Mouse (Mus musculus): Measurements from ENCODE around the gene Ube2s. TPM values are rescaled to one million over a fixed set of nuclear protein-coding genes. Genes with fewer than 3 reads are reported as not detected.
"Not testable (repeated sequence)": the region's sequence is repeated elsewhere in the genome, so short reads cannot be mapped to it uniquely, and the experiment has no call there.

Gene Ube2s
- polyA plus RNA-seq, 1 experiment from 2014 or later, result 447 TPM

DNA sequence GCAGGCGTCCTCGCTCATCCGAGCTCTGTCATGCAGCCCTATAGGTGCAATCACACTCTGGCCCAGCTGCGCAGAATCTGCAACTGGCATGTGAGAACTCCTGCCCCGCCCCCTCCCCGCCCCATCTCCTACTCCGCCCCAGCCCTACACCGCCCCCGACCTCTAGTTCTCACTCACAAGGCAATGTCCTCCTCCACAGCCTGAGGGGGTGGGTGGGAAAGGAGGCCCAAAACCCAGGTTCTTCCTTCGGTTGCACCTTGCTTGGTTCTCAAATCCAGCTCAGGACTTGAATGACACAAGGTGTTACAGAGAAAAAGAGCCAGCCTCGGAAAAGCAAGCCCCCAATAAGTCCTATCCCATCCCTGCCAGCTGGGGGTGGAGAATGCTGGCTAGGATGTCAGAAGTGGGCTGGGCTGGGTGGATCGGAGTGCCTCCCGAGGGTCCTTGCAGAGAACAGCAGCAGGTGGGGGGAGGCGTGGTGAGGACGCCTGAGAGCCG is 30.3 kb upstream of the Ube2s start:
- Histone ChIP-seq H3K27ac (no peak overlapping the region), H3K36me3 (no peaks in the 10 kb centered on the region), H3K4me1 (peaks cover 31% of the 10 kb centered on the region), H3K4me3 (peak overlapping the region; percentile 52), H3K27me3 (ENCODE audit: insufficient read depth, poor library complexity, severe bottlenecking) (peaks cover 87% of the 10 kb centered on the region), H3K9me3 (peaks cover 6% of the 10 kb centered on the region; the same call in 1 of the 2 replicates)
- 1% methylated on average over 16 of the region's 16 CpGs for WGBS
- DNase-seq (ENCODE audit: low spot score), result peak; percentile 74

DNA sequence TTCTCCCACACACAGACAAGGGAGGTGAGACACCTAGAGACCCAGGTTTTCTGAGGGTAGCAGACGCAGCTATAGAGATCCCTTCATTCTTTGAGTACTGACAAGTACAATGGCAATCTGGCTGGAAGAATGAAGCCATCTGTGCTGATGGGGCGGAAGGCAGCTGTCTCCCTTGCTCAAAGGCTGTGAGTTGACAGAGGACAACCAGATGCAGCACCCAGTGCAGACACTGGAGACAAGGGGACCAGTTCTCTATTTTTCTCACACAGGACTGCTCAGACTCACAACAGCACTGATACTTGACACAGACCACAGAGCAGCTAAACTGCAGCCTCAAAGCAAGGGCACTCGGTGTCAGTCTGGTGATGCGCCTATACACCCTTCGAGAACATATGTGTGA is 29.7 kb upstream of the Ube2s start:
- Histone ChIP-seq H3K27me3 (ENCODE audit: insufficient read depth, poor library complexity, severe bottlenecking) (peaks cover 93% of the 10 kb centered on the region), H3K4me3 (no peak overlapping the region), H3K4me1 (peaks cover 32% of the 10 kb centered on the region), H3K36me3 (no peaks in the 10 kb centered on the region), H3K9me3 (peaks cover 5% of the 10 kb centered on the region; the same call in 1 of the 2 replicates), H3K27ac (no peak overlapping the region)
- 55% methylated on average over 5 of the region's 5 CpGs for WGBS
- DNase-seq (ENCODE audit: low spot score), result peak; percentile 63

DNA sequence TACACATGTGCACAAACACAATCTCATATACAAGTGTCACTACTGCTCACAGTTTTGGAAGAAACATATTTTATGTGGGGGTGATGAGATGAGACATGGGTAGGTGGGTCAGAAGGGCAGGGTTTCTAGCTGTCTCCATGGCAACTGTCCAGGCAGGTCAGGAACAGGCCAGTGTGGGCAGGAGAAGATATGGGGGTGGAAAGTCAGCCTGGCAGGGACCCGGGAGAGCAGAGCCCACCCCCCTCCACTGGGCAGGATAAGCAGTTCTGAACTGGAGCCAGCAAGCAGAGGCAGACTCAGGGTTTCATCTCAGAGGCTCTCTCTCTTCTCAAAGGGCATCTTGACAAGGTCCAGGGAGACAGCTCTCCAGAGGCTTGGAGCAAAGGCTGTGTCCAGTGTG is 25.2 kb upstream of the Ube2s start:
- DNase-seq (ENCODE audit: low spot score), result no peak
- Histone ChIP-seq H3K4me3 (no peak overlapping the region), H3K36me3 (no peaks in the 10 kb centered on the region), H3K27ac (no peak overlapping the region), H3K27me3 (ENCODE audit: insufficient read depth, poor library complexity, severe bottlenecking) (peaks cover 86% of the 10 kb centered on the region), H3K9me3 (0 out of 2 replicates have a peak, but pooled peaks cover 3% of the 10 kb centered on the region), H3K4me1 (peaks cover 19% of the 10 kb centered on the region)
- WGBS, result 21% methylated on average over 1 of the region's 1 CpGs

DNA sequence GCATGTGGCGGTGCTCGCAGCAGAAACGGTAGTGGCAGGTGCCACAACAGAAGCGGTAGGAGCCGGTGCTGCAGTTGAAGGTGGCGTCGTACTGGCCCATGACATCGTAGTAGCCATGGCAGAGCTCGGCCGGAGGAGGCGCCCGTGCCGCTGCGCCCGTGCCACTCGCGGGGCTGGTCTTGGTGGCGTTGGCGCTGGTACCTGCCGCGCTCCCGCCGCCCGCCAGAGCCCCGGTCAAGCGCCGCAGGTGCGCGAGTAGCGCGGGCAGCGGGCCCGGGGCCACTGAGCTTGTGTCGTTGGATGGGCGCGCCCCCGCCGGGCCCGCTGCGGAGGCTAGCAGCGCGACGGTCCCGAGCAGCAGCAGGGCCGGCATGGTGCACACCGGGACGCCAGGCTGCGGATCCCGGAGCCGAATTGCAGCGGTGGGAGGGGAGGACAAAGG is 24.0 kb upstream of the Ube2s start:
- H3K36me3 ChIP-seq, result no peaks in the 10 kb centered on the region
- WGBS, result under 1% methylated on average over 51 of the region's 51 CpGs
- H3K27ac ChIP-seq, result peak overlapping the region; percentile 67
- DNase-seq (ENCODE audit: low spot score), result no peak
- 0 out of 2 replicates have a peak, but pooled peaks cover 3% of the 10 kb centered on the region for H3K9me3 ChIP-seq
- H3K4me3 ChIP-seq, result peak overlapping the region; percentile 63
- H3K27me3 ChIP-seq (ENCODE audit: insufficient read depth, poor library complexity, severe bottlenecking), result peaks cover 83% of the 10 kb centered on the region
- peaks cover 15% of the 10 kb centered on the region for H3K4me1 ChIP-seq

DNA sequence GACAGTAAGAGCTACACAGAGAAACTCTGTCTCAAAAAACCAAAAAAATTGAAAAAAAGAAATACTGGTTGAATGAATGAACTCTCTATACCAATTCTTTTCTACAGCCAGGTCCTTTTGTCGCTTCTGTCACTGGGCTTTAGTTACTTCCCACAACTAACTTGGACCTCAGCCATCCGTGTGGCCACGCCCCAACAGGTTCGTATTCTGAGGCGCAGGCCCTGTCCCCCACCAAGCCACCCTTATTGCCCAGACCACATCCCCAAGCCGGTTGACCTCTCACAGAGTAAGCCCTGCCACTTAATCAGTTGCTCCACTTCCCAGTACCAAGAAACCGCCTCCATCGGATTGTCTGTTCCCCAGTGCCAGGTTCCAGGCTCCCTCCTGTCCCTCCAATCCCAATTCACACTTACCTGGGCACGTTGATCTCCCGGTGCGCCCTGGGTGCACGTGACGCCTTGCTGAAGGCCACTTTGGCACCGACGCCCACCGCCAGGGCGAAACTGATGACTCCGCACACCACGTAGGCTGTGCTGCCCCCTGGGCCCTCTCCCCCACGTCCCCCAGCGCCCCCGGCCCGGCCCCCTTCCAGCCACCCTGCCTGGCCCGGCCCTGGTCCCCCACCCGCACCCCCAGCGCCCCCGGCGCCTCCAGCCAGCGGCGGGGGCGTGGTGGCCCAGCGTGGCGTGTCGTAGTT is 23.4 kb upstream of the Ube2s start:
- Histone ChIP-seq H3K27me3 (ENCODE audit: insufficient read depth, poor library complexity, severe bottlenecking) (peaks cover 84% of the 10 kb centered on the region), H3K27ac (peak overlapping the region; percentile 67; the same call in 1 of the 2 replicates), H3K9me3 (0 out of 2 replicates have a peak, but pooled peaks cover 3% of the 10 kb centered on the region), H3K4me1 (peaks cover 15% of the 10 kb centered on the region), H3K36me3 (no peaks in the 10 kb centered on the region), H3K4me3 (peak overlapping the region; percentile 63)
- DNase-seq (ENCODE audit: low spot score), result no peak
- 7% methylated on average over 34 of the region's 34 CpGs for WGBS

DNA sequence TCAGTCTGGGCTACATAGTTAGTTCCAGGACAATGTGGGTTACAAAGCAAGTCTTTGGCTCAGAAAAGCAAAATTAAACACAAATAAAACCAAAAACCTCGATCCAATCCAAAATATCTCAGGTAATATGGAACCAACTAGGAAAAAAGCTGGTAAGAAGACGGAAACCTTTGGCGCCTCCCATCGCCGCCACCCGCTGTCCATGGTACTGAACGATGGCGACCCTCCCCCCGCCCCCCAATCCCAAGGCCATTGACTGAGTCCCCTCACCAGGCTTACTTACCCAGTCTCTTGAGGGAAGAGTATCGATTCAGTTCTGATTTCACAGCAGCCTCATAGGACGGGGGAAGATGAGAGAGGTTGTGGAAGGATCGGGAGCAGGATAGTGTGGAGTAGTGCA is 18.1 kb upstream of the Ube2s start:
- Histone ChIP-seq H3K27ac (no peak overlapping the region), H3K4me1 (no peaks in the 10 kb centered on the region), H3K4me3 (no peak overlapping the region), H3K9me3 (no peaks in the 10 kb centered on the region), H3K27me3 (ENCODE audit: insufficient read depth, poor library complexity, severe bottlenecking) (peaks cover 58% of the 10 kb centered on the region), H3K36me3 (no peaks in the 10 kb centered on the region)
- WGBS, result 3% methylated on average over 12 of the region's 12 CpGs
- DNase-seq (ENCODE audit: low spot score), result no peak

DNA sequence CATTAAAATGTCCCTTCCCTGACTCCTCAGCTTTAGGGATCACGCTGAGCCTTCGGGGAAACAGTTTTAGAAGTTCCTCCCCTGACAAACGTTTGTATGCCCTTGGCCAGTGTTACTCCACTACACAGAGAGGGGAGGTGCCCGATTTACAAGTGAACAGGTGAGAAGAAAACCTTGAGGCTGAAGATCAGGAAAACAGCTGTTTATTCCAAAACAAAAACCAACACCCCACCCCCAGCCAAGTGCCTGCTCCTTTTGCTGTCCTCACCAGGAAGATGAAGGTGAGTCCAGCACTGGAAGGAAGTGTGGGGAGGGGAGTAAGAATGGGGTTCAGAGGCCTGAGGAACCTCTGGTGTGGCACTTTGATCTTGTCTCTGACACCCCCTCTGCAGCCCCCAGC is 13.0 kb upstream of the Ube2s start:
- no peak for DNase-seq (ENCODE audit: low spot score)
- Histone ChIP-seq H3K9me3 (no peaks in the 10 kb centered on the region), H3K4me3 (no peak overlapping the region), H3K27me3 (ENCODE audit: insufficient read depth, poor library complexity, severe bottlenecking) (peaks cover 17% of the 10 kb centered on the region), H3K27ac (no peak overlapping the region), H3K4me1 (peaks cover 16% of the 10 kb centered on the region; the same call in 1 of the 2 replicates), H3K36me3 (no peaks in the 10 kb centered on the region)
- 31% methylated on average over 4 of the region's 4 CpGs for WGBS

DNA sequence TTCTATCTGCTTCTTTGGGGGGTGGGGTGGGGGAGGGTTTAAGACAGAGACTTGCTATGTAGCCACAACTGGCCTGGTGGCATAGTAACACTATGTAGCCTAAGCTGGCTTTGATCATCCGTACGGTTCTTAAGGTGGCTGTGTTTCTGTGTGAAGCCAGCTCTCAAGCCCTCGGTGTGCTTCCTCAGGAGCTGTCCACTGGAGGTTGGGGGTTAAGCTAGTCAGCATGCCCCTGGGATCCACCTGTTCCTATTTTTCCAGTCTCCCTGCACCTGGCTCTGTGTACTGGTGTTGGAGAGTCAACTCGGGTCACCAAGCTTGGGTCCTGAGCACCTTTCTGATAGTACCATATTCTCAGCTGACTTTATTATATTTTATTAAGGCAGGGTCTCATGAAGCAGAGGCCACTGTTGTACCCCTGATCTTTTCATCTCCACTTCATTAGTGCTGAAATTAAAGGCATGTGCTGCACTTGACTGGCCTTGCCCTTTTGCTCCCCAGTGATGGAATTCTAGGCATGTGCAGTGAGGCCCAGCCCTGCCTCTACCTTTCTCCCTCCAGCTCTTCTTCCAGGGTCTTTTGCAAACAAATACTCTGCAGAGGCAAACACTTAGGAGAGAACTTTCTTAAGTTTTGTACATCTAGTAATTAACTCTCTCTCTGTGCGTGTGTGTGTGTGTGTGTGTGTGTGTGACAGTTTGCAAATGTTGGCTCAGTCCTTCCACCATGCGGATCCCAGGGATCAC is 9.9 kb upstream of the Ube2s start:
- WGBS, result 64% methylated on average over 6 of the region's 6 CpGs
- H3K9me3 ChIP-seq, result no peaks in the 10 kb centered on the region
- H3K27me3 ChIP-seq (ENCODE audit: insufficient read depth, poor library complexity, severe bottlenecking), result 0 out of 2 replicates have a peak, but pooled peaks cover 3% of the 10 kb centered on the region
- peaks cover 16% of the 10 kb centered on the region; the same call in 1 of the 2 replicates for H3K4me1 ChIP-seq
- no peaks in the 10 kb centered on the region for H3K36me3 ChIP-seq
- no peak overlapping the region for H3K4me3 ChIP-seq
- no peak for DNase-seq (ENCODE audit: low spot score)
- H3K27ac ChIP-seq, result peak overlapping the region; percentile 22; the same call in 1 of the 2 replicates

DNA sequence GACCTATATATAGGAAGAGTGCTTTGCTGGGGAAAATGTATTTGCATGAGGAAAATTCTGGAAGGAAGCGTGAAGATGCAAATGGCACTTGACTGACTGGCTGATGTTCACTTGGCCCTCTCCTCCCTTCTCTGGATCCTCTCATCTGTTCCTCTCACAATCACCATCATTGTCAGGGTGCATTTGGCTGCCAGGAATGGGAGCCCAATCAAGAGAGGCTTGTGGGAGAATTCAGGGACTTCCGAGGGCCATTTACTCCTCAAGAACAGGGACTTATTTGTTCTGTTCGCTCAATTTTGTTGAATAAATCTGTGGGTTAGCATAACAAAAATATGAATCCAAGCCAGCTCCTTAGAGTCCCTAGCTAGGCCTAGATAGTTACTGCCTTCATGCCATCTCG is 9.3 kb upstream of the Ube2s start:
- H3K4me3 ChIP-seq, result no peak overlapping the region
- no peak for DNase-seq (ENCODE audit: low spot score)
- H3K27ac ChIP-seq, result peak overlapping the region; percentile 22; the same call in 1 of the 2 replicates
- H3K36me3 ChIP-seq, result no peaks in the 10 kb centered on the region
- 84% methylated on average over 4 of the region's 4 CpGs for WGBS
- 0 out of 2 replicates have a peak, but pooled peaks cover 3% of the 10 kb centered on the region for H3K27me3 ChIP-seq (ENCODE audit: insufficient read depth, poor library complexity, severe bottlenecking)
- H3K4me1 ChIP-seq, result peaks cover 16% of the 10 kb centered on the region; the same call in 1 of the 2 replicates
- no peaks in the 10 kb centered on the region for H3K9me3 ChIP-seq

DNA sequence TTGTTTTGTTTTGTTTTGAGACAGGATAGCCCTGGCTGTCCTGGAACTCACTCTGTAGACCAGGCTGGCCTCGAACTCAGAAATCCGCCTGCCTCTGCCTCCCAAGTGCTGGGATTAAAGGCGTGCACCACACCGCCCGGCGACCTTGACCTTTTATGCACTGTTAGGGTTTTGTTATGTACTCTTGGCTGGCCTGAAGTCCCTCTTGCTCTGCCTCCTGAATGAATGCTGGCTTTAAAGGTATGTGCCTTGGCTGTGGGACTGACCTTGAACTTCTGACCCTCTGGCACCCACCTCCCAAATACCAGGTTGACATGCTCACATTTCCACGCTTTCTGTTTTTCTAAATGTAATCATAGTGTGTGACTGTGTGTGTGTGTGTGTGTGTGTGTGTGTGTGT is 8.5 kb upstream of the Ube2s start:
- 84% methylated on average over 7 of the region's 7 CpGs for WGBS

DNA sequence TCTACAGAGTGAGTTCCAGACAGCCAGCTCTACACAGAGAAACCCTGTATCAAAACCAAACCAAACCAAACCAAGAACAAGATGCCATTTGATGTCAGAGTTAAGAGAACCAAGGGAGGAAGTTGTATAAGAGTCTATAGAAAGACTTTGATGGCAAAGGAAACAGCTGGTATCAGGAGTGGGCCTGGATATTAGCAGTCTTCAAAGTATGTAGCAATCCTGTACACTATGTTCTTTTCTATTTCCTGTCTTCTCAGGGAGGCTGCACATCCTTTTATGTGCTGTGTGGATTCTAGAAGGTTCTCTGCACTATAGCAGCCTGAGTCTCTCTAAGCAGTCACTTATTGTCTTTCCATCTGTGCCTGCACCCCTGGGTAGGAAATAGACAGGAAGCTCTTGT is 4.2 kb upstream of the Ube2s start:
- Histone ChIP-seq H3K36me3 (no peaks in the 10 kb centered on the region), H3K4me3 (no peak overlapping the region), H3K27ac (no peak overlapping the region), H3K4me1 (no peaks in the 10 kb centered on the region; the same call in 1 of the 2 replicates), H3K9me3 (no peaks in the 10 kb centered on the region), H3K27me3 (ENCODE audit: insufficient read depth, poor library complexity, severe bottlenecking) (no peaks in the 10 kb centered on the region)
- DNase-seq (ENCODE audit: low spot score), result no peak

More for the DNA sequence above, 8.5 kb upstream of the Ube2s start:
- not testable (repeated sequence) for H3K27ac ChIP-seq; H3K27me3 ChIP-seq (ENCODE audit: insufficient read depth, poor library complexity, severe bottlenecking); H3K9me3 ChIP-seq; H3K36me3 ChIP-seq; DNase-seq (ENCODE audit: low spot score); H3K4me3 ChIP-seq
- H3K4me1 ChIP-seq, result peaks cover 16% of the 10 kb centered on the region; the same call in 1 of the 2 replicates

DNA sequence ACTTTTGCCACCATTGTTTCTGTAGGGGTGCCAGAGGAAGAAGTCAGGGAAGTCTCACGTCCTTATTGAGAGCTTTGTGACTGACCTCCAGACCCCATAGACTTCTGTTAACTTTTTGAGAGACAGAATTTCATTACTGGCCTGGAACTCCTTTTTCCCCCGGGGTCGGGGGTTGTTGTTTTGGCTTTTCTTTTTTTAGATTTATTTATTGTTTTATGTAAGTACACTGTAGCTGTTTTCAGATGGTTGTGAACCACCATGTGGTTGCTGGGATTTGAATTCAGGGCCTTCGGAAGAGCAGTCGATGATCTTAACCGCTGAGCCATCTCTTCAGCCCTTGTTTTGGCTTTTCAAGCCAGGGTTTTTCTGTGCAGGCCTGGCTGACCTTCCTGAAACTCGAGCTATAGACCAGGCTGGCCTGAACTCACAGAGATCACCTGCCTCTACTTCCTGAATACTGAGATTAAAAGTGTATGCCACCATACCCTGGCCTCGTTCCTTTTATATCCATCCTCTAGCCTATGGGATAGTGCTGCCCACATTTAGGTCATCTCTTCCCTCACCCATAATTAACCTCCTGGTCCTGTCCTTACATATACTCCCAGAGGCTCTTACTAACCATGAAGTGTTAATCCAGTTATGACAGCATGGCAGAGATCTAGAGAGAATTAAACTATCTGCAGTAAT is 858 bp upstream of the Ube2s start:
- H3K36me3 ChIP-seq, result peaks cover 25% of the 10 kb centered on the region
- WGBS, result 21% methylated on average over 8 of the region's 8 CpGs
- no peak for DNase-seq (ENCODE audit: low spot score)

More for the DNA sequence above, 858 bp upstream of the Ube2s start:
- Histone ChIP-seq H3K27ac (peak overlapping the region; percentile 99), H3K27me3 (ENCODE audit: insufficient read depth, poor library complexity, severe bottlenecking) (no peaks in the 10 kb centered on the region), H3K9me3 (no peaks in the 10 kb centered on the region), H3K4me3 (peak overlapping the region; percentile 99), H3K4me1 (peaks cover 19% of the 10 kb centered on the region)

Data from heart, embryonic 10.5 days (tissue).